Mouse (Mus musculus) myocyte (in vitro differentiated cells): ENCODE measurements at regions not wholly inside any gene's neighbourhood (a gene's known extent, or its start where the extent isn't known, plus 50 kb on each side); places are given as distances from the start of the nearest gene placed in this dataset.

Experiments
- CEBPB ChIP-seq: IDR thresholded peaks from 2 replicates; pipeline ENCODE4 v1.6.1; 2011; ENCODE audit warnings: mild to moderate bottlenecking, moderate library complexity; ENCODE audit not compliant: poor library complexity, insufficient read depth, severe bottlenecking
- E2F4 ChIP-seq: IDR thresholded peaks from one replicate; pipeline ENCODE4 v1.6.1; 2011; ENCODE audit warnings: mild to moderate bottlenecking, control low read depth, moderate library complexity; ENCODE audit not compliant: insufficient read depth
- MAX ChIP-seq: IDR thresholded peaks from one replicate; pipeline ENCODE4 v1.6.1; 2011; ENCODE audit warnings: low read depth, mild to moderate bottlenecking, control low read depth
- MYOD1 ChIP-seq, 3 experiments: IDR thresholded peaks; one replicate each; pipeline ENCODE4 v1.6.1; 2011; ENCODE audit warnings: control low read depth in 2 of 3, low read depth in 2 of 3, mild to moderate bottlenecking in 2 of 3, moderate library complexity in 1 of 3; ENCODE audit not compliant: insufficient read length in 2 of 3, control insufficient read depth in 1 of 3
- MYOG ChIP-seq, 3 experiments: IDR thresholded peaks; one replicate each; pipeline ENCODE4 v1.6.1; 2011; ENCODE audit warnings: control low read depth in 2 of 3, low read depth in 2 of 3, mild to moderate bottlenecking in 2 of 3; ENCODE audit not compliant: insufficient read length in 2 of 3, control insufficient read depth in 1 of 3, insufficient read depth in 1 of 3
- POLR2A ChIP-seq: IDR thresholded peaks from one replicate; pipeline ENCODE4 v1.6.1; 2011; ENCODE audit warnings: low read depth, mild to moderate bottlenecking, control low read depth, moderate library complexity; ENCODE audit not compliant: insufficient read length
- POLR2AphosphoS2 ChIP-seq: IDR thresholded peaks from one replicate; pipeline ENCODE4 v1.6.1; 2011; ENCODE audit warnings: low read depth, control low read depth; ENCODE audit not compliant: insufficient read length
- REST ChIP-seq: IDR thresholded peaks from one replicate; pipeline ENCODE4 v1.6.1; 2011; ENCODE audit warnings: mild to moderate bottlenecking, control low read depth, moderate library complexity; ENCODE audit not compliant: insufficient read depth, insufficient read length
- SRF ChIP-seq: IDR thresholded peaks from one replicate; pipeline ENCODE4 v1.6.1; 2011; ENCODE audit warnings: low read depth; ENCODE audit not compliant: control insufficient read depth, insufficient read length
- TCF12 ChIP-seq: IDR thresholded peaks from one replicate; pipeline ENCODE4 v1.6.1; 2011; ENCODE audit warnings: mild to moderate bottlenecking, control low read depth; ENCODE audit not compliant: poor library complexity, insufficient read depth, severe bottlenecking
- TCF3 ChIP-seq: IDR thresholded peaks from one replicate; pipeline ENCODE4 v1.6.1; 2011; ENCODE audit warnings: low read depth, control low read depth; ENCODE audit not compliant: insufficient read length
- USF1 ChIP-seq: IDR thresholded peaks from one replicate; pipeline ENCODE4 v1.6.1; 2011; ENCODE audit warnings: low read depth, mild to moderate bottlenecking, control low read depth, moderate library complexity

GRCm38 (mm10) chr1:90527947-90528717 is 74.6 kb upstream of the Cops8 start:
- TF ChIP-seq POLR2A (no peak), MAX (no peak), TCF3 (no peak), E2F4 (no peak), MYOG (IDR thresholded peaks at IDR 0.05; ENCODE audit: control insufficient read depth in 1 of 3, insufficient read depth in 1 of 3, insufficient read length in 2 of 3, low read depth in 2 of 3) (no peak), USF1 (no peak), POLR2AphosphoS2 (no peak), TCF12 (no peak), MYOD1 (IDR thresholded peaks at IDR 0.05; ENCODE audit: control insufficient read depth in 1 of 3, insufficient read length in 2 of 3, low read depth in 2 of 3) (no peak), CEBPB (no peak), REST (no peak), SRF (no peak)
